Mouse (Mus musculus): Measurements from ENCODE around the gene Rcor1.
"Not testable (repeated sequence)": the region's sequence is repeated elsewhere in the genome, so short reads cannot be mapped to it uniquely, and the experiment has no call there.

The Rcor1 gene

DNA sequence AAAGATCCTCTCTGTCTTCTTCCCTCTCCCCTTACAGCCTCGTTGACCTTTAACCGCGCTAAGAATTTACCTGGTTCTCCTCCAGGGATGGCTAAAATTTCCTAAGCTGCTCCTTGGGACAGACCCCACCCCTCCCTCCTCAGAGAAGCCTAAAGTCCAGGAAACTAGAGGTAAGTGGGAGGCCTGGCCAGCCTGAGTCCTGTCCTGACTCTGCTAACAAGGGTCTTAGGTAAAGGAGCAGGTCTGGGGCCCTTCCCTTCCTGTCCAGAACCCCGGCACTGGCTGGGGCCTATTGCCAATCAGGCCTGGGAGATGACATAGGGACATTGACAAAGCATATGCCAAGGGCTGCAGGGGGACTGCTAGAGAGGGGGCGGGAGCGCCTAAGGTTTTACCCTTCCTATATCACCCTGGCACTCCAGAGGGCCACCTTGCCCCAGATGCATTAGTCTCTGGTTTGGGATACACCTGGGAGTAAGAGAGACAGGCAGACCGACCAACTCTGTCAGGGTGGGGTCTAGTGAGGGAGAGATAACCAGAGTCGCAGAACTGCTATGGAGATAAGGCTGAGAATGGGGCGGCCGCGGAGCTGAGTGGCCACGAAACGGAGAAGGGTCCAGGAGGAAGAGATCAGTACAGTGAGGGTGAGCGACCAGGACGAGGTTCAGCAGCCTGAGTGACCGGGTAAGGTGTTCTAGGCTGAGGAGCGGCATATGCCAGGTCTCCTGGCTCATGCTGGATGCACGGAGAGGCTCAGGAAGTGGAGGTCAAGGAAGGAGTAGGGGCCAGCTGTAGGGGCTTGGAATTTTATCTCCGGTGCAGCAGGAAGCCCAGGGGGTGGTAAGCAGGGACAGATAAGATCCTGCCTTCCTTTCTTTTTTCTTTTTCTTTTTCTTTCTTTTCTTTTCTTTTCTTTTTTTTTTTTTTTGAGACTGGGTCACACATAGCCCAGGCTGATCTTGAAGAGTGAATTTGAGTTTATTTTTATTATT lies 10.7 kb upstream of the Rcor1 start:
- DNase-seq = no peak

DNA sequence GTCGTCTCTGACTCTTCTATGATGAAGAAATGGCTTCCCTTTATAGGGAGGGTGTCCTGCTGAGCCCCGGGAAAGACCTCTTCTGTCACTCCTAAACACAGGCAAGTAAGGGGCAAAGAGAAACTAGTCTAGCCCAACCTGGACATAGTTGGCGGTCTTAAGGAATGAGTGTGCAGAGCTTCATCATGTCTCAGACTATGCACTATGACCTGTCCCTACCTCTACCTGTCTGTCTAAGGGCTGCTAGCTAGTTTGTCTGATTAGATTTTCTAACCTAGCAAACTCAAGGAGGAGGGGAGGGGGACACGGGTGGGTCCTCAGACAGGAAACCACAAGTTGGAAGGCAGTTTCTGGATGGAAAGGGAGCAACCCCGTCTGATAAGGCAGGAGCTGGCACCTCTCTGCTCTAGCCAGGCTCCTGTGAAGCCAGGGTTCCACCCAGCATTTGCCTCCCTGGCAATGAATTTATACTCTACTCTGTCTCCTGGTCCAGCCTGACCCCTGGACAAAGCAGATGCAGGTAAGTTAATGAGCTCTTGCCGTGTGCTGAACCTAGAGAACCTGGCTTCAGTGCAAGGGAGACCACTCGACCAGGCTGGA lies 9.8 kb upstream of the Rcor1 start:
- no peak for DNase-seq

DNA sequence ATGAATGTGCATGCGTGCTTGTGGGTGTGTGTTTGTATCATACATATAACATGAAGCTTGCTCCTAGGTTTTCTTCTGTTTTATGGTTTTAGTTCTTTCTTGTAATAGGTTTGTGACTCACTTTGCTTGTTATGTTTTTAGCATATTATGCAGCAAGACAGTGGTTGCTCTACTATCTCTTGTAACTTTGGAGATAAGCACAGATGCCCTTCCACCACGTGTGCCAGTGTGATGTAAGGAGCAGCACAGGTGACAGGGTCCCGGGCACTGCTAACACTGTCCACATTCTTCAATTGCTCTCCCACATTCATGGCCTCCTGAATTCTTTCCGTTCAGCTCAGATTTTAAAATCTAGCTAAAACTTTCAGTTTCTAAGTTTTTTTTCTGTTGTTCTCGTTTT lies 6.3 kb upstream of the Rcor1 start:
- DNase-seq = no peak

- no peak for DNase-seq
Observed at GRCm38 (mm10) chr12:111035182-111035824, 3.8 kb upstream of the Rcor1 start.

GRCm38 (mm10) chr12:111036198-111036775 lies 2.9 kb upstream of the Rcor1 start:
- DNase-seq = no peak

- peak; percentile 48 for DNase-seq
Observed at GRCm38 (mm10) chr12:111037241-111038180, 1.6 kb upstream of the Rcor1 start.

DNA sequence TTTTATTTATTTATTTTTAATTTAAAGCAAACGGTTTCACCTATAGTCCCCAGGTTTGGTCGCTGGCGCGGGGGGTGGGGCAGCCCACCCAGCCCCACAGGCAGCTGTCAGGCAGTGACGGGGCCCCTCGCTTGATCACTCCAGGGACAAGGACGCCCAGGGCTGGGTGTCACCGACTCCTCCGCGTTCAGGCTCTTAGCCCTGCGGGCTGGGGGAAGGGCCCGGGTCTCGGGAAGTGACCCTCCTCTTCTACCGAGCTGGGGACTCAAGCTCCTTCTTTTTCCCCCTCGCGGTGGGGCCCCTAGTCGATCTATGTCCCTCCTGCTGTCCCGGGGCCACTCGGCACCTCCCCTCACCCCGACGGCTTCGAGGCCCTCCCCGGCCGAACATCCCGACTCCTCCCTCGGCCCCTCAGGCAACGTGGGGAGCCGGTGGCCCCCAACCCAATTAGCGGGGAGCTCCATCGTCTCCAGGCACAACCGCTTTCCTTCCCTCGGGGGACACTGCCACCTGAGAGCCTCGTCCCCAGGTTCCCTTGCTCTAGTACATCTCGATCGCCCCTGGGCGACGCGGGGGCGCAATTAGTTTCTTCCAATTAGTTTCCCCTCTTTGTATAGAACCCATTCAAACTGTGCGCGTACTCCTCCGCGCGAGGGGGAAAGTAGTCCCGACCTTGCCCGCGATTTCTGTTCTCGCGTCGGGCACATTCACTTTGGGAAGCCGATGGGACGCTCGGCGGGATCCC lies 748 bp upstream of the Rcor1 start:
- DNase-seq = peak; percentile 86

DNA sequence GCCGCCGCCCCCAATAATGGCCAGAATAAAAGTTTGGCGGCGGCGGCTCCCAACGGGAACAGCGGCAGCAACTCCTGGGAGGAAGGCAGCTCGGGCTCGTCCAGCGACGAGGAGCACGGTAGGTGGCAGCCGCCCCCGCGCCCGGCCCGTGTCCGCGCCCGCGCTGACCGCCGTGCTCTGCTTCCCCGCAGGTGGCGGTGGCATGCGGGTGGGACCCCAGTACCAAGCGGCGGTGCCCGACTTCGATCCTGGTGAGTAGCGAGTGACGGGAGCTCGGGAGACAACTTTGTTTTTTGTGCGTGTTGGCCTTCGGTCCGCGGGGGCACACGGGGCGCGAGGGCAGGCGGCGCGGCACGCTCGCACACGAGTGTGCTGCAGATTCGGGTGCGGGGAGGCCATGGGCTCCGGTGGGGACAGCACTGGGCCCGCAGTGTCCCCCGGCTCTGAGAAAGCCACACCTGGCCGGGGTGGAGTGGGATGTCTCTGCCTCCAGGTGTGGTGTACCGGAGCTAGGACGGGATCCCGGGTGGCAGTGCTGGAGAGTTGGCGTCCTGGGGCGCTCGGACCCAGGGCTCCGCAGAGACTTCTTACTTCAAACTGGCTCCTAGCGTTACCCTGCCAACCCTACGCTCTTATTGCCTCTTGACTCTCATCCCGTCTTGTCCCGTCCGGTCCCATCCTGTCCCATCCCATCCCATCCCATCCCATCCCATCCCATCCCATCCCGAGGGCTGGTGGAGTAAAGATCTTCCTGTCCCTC lies 800 bp downstream of the Rcor1 start:
- DNase-seq = peak; percentile 48

GRCm38 (mm10) chr12:111040531-111040860 lies 1.3 kb downstream of the Rcor1 start:
- no peak for DNase-seq

GRCm38 (mm10) chr12:111041196-111041595 lies 2.0 kb downstream of the Rcor1 start:
- peak; percentile 58 for DNase-seq

DNA sequence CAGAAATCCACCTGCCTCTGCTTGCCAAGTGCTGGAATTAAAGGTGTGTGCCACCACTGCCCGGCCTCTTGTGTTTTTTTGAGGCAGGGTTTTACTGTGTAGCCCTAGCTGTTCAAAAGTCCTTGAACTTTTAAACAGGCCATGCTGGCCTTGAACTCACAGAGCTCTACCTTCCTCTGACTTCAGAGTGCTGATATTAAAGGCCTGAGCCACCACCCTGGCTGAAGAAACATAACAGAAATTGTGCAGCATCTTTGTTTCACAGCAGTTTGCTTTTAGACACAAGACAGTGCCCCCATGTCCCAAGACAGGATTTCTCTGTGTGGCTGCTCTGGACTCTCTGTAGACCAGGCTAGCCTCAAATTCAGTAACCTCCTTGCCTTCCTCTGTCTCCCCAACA lies 3.2 kb downstream of the Rcor1 start:
- no peak for DNase-seq

DNA sequence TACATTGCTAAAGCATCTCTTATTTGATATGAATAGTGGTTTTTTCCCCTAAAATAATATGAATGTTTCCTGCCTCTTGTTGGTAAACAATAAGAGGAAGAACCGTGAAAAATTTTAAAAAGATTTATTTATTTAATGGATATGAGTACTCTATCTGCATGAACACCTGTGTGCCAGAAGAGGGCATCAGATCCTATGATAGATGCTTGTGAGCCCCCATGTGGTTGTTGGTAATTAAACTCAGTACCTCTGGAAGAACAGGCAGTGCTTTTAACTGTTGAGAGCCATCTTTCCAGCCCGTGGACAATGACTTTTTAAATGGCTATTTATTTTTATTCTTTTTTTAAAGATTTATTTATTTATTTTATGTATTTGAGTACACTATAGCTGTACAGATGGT lies 5.7 kb downstream of the Rcor1 start:
- no peak for DNase-seq

DNA sequence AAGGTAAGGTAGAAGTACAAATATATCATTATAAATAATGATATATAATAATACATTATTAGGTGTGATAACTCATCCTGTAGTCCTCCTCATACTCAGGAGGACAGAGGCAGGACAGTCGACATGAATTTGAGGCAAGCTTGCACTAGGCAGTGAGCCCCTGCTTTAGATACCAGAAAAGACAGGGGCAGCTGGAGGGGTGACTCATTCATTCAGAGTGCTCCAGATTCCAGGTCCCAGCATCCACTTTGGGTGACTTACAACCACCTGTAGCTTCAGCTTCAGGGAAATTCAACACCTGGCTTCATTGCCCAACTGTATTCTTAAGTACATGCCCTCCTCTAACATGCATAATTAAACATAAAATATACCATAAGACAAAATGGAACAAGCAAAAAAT lies 7.7 kb downstream of the Rcor1 start:
- no peak for DNase-seq

DNA sequence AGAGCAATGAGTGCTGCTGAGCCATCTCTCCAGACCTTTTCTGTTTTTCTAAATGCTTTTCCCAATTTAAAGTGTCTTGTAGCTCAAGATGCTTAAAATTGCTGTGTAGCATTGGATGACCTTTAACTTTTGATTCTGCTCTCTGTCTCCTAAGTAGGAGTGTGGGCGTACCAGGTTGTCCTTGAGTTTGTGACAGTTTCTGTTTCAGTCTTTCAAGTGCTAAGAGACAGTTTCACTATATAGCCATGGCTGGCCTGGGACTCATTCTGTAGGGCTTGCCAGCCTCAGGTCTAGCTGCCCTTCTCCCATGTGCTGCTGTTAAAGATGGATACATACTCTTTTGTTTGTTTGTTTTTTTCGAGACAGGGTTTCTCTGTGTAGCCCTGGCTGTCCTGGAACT lies 9.1 kb downstream of the Rcor1 start:
- no peak for DNase-seq

DNA sequence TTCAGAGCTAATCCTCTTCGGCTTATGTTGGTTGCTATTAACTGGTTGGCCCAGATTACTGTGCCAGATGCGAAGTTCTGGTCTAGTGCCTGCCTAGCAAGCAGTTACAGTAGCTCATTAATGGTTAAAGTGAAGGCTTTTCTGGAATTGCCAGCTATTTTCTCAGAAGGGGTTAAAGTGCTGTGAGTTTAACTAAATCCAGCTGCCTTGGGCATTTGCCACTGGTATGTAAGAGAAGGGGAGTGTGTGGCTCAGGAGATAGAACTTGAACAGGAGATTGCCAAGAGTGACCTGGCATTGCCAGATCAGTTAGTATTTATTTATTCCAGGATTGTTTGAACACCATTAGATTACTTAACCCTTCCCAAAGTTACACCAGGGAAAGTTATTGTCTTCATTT lies 11.1 kb downstream of the Rcor1 start:
- DNase-seq = no peak

- no peak for DNase-seq
Observed at GRCm38 (mm10) chr12:111063361-111063760, 24.2 kb downstream of the Rcor1 start.

GRCm38 (mm10) chr12:111064220-111064619 lies 25.1 kb downstream of the Rcor1 start:
- no peak for DNase-seq

DNA sequence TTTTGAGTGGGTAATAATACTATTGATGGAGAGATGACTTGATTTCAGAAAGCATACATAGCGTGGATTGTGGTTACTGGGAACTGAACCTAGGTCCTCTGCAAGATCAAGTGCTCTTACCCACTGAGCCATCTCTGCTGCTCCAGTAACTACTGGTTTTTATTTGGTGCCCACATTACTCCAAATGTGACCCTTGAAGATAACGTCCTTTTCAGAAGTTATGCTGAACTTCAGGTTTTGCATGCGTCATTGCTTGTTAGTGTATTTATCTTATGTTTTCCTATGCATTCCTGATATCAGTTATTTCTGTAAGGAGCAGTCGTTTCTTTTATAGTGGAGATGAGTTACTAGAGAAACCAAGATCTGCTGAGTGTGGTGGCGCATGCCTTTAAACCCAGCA lies 26.2 kb downstream of the Rcor1 start:
- no peak for DNase-seq

- DNase-seq = no peak
Observed at GRCm38 (mm10) chr12:111067816-111068215, 28.7 kb downstream of the Rcor1 start.

DNA sequence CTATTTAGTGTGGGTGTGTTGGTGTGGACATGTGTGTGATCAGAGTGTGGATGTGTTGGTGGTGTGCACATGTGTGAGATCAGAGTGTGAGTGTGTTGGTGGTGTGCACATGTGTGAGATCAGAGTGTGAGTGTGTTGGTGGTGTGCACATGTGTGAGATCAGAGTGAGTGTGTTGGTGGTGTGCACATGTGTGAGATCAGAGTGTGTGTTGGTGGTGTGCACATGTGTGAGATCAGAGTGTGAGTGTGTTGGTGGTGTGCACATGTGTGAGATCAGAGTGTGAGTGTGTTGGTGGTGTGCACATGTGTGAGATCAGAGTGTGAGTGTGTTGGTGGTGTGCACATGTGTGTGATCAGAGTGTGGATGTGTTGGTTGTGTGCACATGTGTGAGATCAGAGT lies 30.1 kb downstream of the Rcor1 start:
- DNase-seq = not testable (repeated sequence)

DNA sequence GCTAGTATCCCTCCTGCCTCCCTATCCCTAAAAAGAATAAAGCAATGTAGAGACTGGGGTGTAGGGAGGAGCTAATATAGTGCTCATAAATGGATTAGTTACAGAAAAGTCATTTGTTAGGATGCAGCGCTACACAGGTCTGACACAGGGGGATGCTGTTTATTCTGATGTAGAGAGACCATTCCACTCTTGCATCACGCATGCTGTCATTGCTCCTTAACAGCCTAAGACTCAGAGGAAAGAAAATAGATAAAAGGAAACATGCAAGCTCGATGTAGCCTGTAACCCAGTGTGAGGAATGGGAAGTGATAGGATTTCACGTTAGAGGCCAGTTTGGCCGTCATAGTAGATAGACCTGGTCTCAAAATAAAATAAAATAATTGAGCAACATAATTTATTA lies 31.9 kb downstream of the Rcor1 start:
- no peak for DNase-seq
